In the genomic region with DNA sequence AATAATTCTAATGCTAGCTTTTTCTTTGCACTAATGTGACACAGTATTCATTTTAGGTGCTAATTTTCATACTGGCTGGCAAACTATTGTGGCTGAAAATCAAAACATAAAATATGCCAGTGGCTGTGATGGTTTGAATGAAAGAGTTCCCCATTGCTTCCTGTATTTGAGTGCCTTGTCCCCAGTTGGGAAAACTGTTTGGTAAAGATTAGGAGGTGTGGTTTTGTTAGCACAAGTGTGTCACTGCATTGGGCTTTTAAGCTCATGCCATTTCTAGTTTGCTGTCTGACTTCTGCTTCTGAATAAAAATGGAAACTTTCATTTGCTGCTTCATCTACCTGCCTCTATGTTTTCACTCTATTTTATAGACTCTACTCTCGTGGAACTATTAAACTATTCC, we compare ENCODE assay signal across 21 mouse cellular contexts.
DNase-seq lines count a peak whose midpoint lies in the region; ATAC-seq lines count a peak whose summit lies in the region.
"Had no signal": no experiment of that assay in that cellular context is flagged by ENCODE, and none has a peak within 500 bp of the region (broad histone marks: within the 10 kb centered on the region; RNA-seq: fewer than 3 reads in every experiment).

No protein-coding gene starts in this region.

- no peak overlapping the region for H3K4me2 ChIP-seq in midbrain, embryonic 11.5 days
- no peak overlapping the region for H3K4me2 ChIP-seq in midbrain, embryonic 13.5 days (replicated peaks)
- no peak overlapping the region for H3K4me2 ChIP-seq in neural tube, embryonic 15.5 days

- H3K27me3 ChIP-seq in midbrain, embryonic 11.5 days (ENCODE audit: control insufficient read depth, insufficient read depth, low read length) = no peaks in the 10 kb centered on the region
- no peaks in the 10 kb centered on the region for H3K27me3 ChIP-seq in midbrain, embryonic 13.5 days
- H3K27me3 ChIP-seq in neural tube, embryonic 15.5 days (replicated peaks) = no peaks in the 10 kb centered on the region
- H3K27me3 ChIP-seq: CH12.LX, Patski had no signal

- peak; percentile 44 for DNase-seq in midbrain, embryonic 11.5 days (ENCODE audit: low spot score, missing footprints)
- no peak for DNase-seq in gastrocnemius, postnatal 14 days
- DNase-seq: adrenal gland, adult 2 months; adrenal gland, adult 8-10 months; adrenal gland, postnatal 10 days; adrenal gland, postnatal 14 days; adrenal gland, postnatal 25 days; adrenal gland, postnatal 36 days; B cell, adult 2 months; cerebellum, adult 11 months; cerebellum, adult 11-12 months; cerebellum, adult 18-20 months had no signal

- H3K36me3 ChIP-seq in midbrain, embryonic 11.5 days (ENCODE audit: control insufficient read depth, insufficient read depth, low read length) = no peaks in the 10 kb centered on the region
- no peaks in the 10 kb centered on the region for H3K36me3 ChIP-seq in midbrain, embryonic 13.5 days
- H3K36me3 ChIP-seq in neural tube, embryonic 15.5 days = no peaks in the 10 kb centered on the region
- H3K36me3 ChIP-seq: G1E had no signal

- no peaks in the 10 kb centered on the region for H3K4me1 ChIP-seq in midbrain, embryonic 11.5 days (ENCODE audit: control insufficient read depth, insufficient read depth, low read length)
- no peaks in the 10 kb centered on the region for H3K4me1 ChIP-seq in midbrain, embryonic 13.5 days (replicated peaks)
- H3K4me1 ChIP-seq in neural tube, embryonic 15.5 days = no peaks in the 10 kb centered on the region

- no peak overlapping the region for H3K4me3 ChIP-seq in midbrain, embryonic 11.5 days (ENCODE audit: low read depth, low read length)
- H3K4me3 ChIP-seq in midbrain, embryonic 13.5 days (replicated peaks) = no peak overlapping the region
- H3K4me3 ChIP-seq in neural tube, embryonic 15.5 days (replicated peaks) = no peak overlapping the region

- ATAC-seq in midbrain, embryonic 11.5 days (ENCODE audit: low FRiP score) = no peak
- no peak for ATAC-seq in midbrain, embryonic 13.5 days
- ATAC-seq in common myeloid progenitor, adult 5-6 weeks (replicated peaks; ENCODE audit: low read depth, poor library complexity, severe bottlenecking) = peak; percentile 62; the same call in 1 of the 2 replicates
- ATAC-seq in hematopoietic stem cell, adult 5-6 weeks (replicated peaks in 1 of 2; ENCODE audit: insufficient read depth in 1 of 2, low FRiP score in 2 of 2, low TSS enrichment in 1 of 2, low read depth in 1 of 2, poor library complexity in 2 of 2, severe bottlenecking in 2 of 2) = peak; percentile 68 to 75
- no peak for ATAC-seq in neural tube, embryonic 15.5 days (ENCODE audit: low FRiP score)
- ATAC-seq: activated CD4-positive, CD25-positive, alpha-beta regulatory T cell, adult 4 months; CD4-positive, CD25-positive, alpha-beta regulatory T cell, adult 4 months; Patski had no signal

- intact Hi-C loops in gastrocnemius, postnatal 14 days (cut with DNase I; ENCODE audit: low total_unique reads) = no loop called here

- 70% methylated on average over 1 of the region's 1 CpGs for WGBS in midbrain, embryonic 11.5 days
- WGBS in midbrain, embryonic 13.5 days = 67% methylated on average over 1 of the region's 1 CpGs
- 81% methylated on average over 1 of the region's 1 CpGs for WGBS in neural tube, embryonic 15.5 days

- H3K9ac ChIP-seq in midbrain, embryonic 11.5 days (ENCODE audit: low read length) = no peak overlapping the region
- H3K9ac ChIP-seq in midbrain, embryonic 13.5 days (replicated peaks) = no peak overlapping the region
- no peak overlapping the region for H3K9ac ChIP-seq in neural tube, embryonic 15.5 days (replicated peaks)

- H3K27ac ChIP-seq in midbrain, embryonic 11.5 days (ENCODE audit: low read depth, low read length) = no peak overlapping the region
- H3K27ac ChIP-seq in midbrain, embryonic 13.5 days = no peak overlapping the region
- H3K27ac ChIP-seq in neural tube, embryonic 15.5 days (replicated peaks) = no peak overlapping the region

- H3K9me3 ChIP-seq in midbrain, embryonic 11.5 days (ENCODE audit: control insufficient read depth, low read length) = no peaks in the 10 kb centered on the region
- no peaks in the 10 kb centered on the region for H3K9me3 ChIP-seq in midbrain, embryonic 13.5 days
- no peaks in the 10 kb centered on the region for H3K9me3 ChIP-seq in neural tube, embryonic 15.5 days (replicated peaks)

Comparison
In these comparisons a context has a peak if more than half of its experiments do, and no peak if none do; other contexts are left out.
1. ATAC-seq: peak in common myeloid progenitor, adult 5-6 weeks (single experiment) and hematopoietic stem cell, adult 5-6 weeks (2 of 2); none in midbrain, embryonic 11.5 days (single experiment), midbrain, embryonic 13.5 days (single experiment) and neural tube, embryonic 15.5 days (single experiment).